ENCODE assay signal across 30 mouse cellular contexts in the genomic region with DNA sequence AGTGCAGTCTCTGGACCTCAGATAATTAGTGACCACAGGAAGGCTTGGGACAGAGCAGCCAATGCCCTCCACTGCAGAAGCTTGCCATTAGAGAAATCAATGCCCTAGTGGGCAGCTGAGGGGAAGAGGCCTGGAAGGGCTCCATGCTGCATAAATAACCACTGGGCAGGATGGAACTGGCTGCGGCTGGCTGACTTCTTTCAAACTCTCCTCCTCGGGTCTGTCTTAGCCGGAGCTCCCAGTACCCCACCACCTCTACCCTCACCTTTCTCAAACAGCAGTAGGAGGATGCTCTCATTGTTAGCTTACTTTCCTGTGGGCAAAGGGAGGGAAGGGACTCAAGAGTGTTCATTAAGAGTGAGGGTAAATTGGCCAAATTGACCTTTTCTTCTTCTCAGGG. TPM values are rescaled to one million over a fixed set of nuclear protein-coding genes. Genes with fewer than 3 reads are reported as not detected.
A peak's percentile ranks its signal among the peaks of the same experiment; 100 is the strongest.
DNase-seq lines count a peak whose midpoint lies in the region; ATAC-seq and TF ChIP-seq lines count a peak whose summit lies in the region.
"Had no signal": no experiment of that assay in that cellular context is flagged by ENCODE, and none has a peak within 500 bp of the region (broad histone marks: within the 10 kb centered on the region; RNA-seq: fewer than 3 reads in every experiment).

No protein-coding gene starts in this region.

- peaks cover 5% of the 10 kb centered on the region; the same call in 1 of the 2 replicates for H3K4me1 ChIP-seq in hindbrain, postnatal 0 days (ENCODE audit: insufficient read depth, low read length)
- peaks cover 36% of the 10 kb centered on the region for H3K4me1 ChIP-seq in hindbrain, embryonic 10.5 days (replicated peaks)

- no peak for TF ChIP-seq CTCF in hindbrain, postnatal 0 days (IDR thresholded peaks at IDR 0.05; ENCODE audit: low read depth)
- peak; percentile 16; the same call in 1 of the 2 replicates for TF ChIP-seq CTCF in layer of hippocampus, adult 2 months (conservative IDR thresholded peaks at IDR 0.05)

- WGBS in hindbrain, postnatal 0 days = 48% methylated on average over 3 of the region's 3 CpGs
- WGBS in hindbrain, embryonic 10.5 days = 71% methylated on average over 3 of the region's 3 CpGs

- ATAC-seq in hindbrain, postnatal 0 days = peak; percentile 41; the same call in 1 of the 2 replicates
- no peak for ATAC-seq in erythroid progenitor cell, adult 5-6 weeks (replicated peaks; ENCODE audit: low FRiP score, poor library complexity, severe bottlenecking)
- ATAC-seq: forebrain, embryonic 16.5 days; hindbrain, embryonic 16.5 days; Patski had no signal

- H3K4me3 ChIP-seq in hindbrain, postnatal 0 days (ENCODE audit: low read length) = no peak overlapping the region
- no peak overlapping the region for H3K4me3 ChIP-seq in hindbrain, embryonic 10.5 days
- H3K4me3 ChIP-seq in layer of hippocampus, adult 2 months = no peak overlapping the region
- H3K4me3 ChIP-seq: embryonic facial prominence, embryonic 12.5 days; heart, adult 2 months; heart, embryonic 13.5 days; limb, embryonic 10.5 days; limb, embryonic 15.5 days; myocyte; neural tube, embryonic 13.5 days had no signal

- no peaks in the 10 kb centered on the region for H3K9me3 ChIP-seq in hindbrain, postnatal 0 days (ENCODE audit: low read length)
- H3K9me3 ChIP-seq in hindbrain, embryonic 10.5 days = no peaks in the 10 kb centered on the region
- H3K9me3 ChIP-seq: embryonic facial prominence, embryonic 12.5 days; heart, embryonic 13.5 days; limb, embryonic 10.5 days; limb, embryonic 15.5 days; neural tube, embryonic 13.5 days had no signal

- no peak for DNase-seq in hindbrain, postnatal 0 days (ENCODE audit: low spot score)
- DNase-seq in hindbrain, embryonic 10.5 days (ENCODE audit: low spot score) = no peak
- no peak for DNase-seq in layer of hippocampus, adult 2 months (ENCODE audit: low spot score in 2 of 2)
- no peak for DNase-seq in layer of hippocampus, adult 8-10 months (ENCODE audit: low spot score in 2 of 2)
- DNase-seq in kidney, adult 9 months = peak; percentile 22
- DNase-seq in kidney, postnatal 25 days = peak; percentile 25 to 61
- DNase-seq: adrenal gland, postnatal 10 days; cerebellum, adult 9-10 months; cerebellum, postnatal 36 days; heart, adult 2 months; heart, postnatal 10 days; layer of hippocampus, postnatal 36 days; lung, adult 2 months; lung, postnatal 10 days; thymus, adult 2 months; thymus, postnatal 4 days had no signal

- H3K9ac ChIP-seq in hindbrain, postnatal 0 days (replicated peaks; ENCODE audit: low read length) = no peak overlapping the region
- H3K9ac ChIP-seq: embryonic facial prominence, embryonic 12.5 days; heart, embryonic 13.5 days; limb, embryonic 15.5 days; liver, embryonic 14.5 days; neural tube, embryonic 13.5 days had no signal

- no peak overlapping the region for H3K4me2 ChIP-seq in hindbrain, postnatal 0 days (ENCODE audit: low read depth, low read length)
- H3K4me2 ChIP-seq: embryonic facial prominence, embryonic 12.5 days; heart, embryonic 13.5 days; limb, embryonic 15.5 days; neural tube, embryonic 13.5 days had no signal

- no peaks in the 10 kb centered on the region for H3K36me3 ChIP-seq in hindbrain, postnatal 0 days (ENCODE audit: insufficient read depth, low read length)
- no peaks in the 10 kb centered on the region for H3K36me3 ChIP-seq in hindbrain, embryonic 10.5 days
- H3K36me3 ChIP-seq: embryonic facial prominence, embryonic 12.5 days; heart, embryonic 13.5 days; limb, embryonic 10.5 days; limb, embryonic 15.5 days; neural tube, embryonic 13.5 days had no signal

- peaks cover 19% of the 10 kb centered on the region; the same call in 1 of the 2 replicates for H3K27me3 ChIP-seq in hindbrain, postnatal 0 days (ENCODE audit: insufficient read depth, low read length)
- peaks cover 64% of the 10 kb centered on the region for H3K27me3 ChIP-seq in hindbrain, embryonic 10.5 days (ENCODE audit: insufficient read depth, poor library complexity, severe bottlenecking)
- H3K27me3 ChIP-seq: Patski had no signal

- H3K27ac ChIP-seq in hindbrain, postnatal 0 days = no peak overlapping the region
- H3K27ac ChIP-seq in hindbrain, embryonic 10.5 days = no peak overlapping the region
- no peak overlapping the region for H3K27ac ChIP-seq in layer of hippocampus, adult 2 months
- H3K27ac ChIP-seq: embryonic facial prominence, embryonic 12.5 days; heart, adult 2 months; heart, embryonic 13.5 days; limb, embryonic 10.5 days; limb, embryonic 15.5 days; liver, embryonic 14.5 days; macrophage; neural tube, embryonic 13.5 days had no signal

RNA-seq across cellular contexts. Expression of a gene that starts 2.6 kb away (rescaled TPM):
- 7.1 and 9.8 TPM in 2 replicates for total RNA-seq in hindbrain, postnatal 0 days (2014; rRNA removed)
- polyA plus RNA-seq in hindbrain, postnatal 0 days (2015; fragmentation: Nextera tagmentation; extraction: Ambion mirVana) = 6.6 and 7.2 TPM in 2 replicates
- 0.80 and 1.5 TPM in 2 replicates for polyA plus RNA-seq in hindbrain, embryonic 10.5 days (2016; fragmentation: Nextera tagmentation; extraction: Ambion mirVana)
- 1 to 10 TPM; 5.6 to 6.5 TPM for total RNA-seq in layer of hippocampus, adult 2 months (2021)
- 10 to 100 TPM in 1 of 4 experiments, 1 to 10 TPM in 3; 5.0 to 11.0 (median 7.6) TPM for total RNA-seq in layer of hippocampus, adult 8-10 months (2022)
- total RNA-seq in erythroid progenitor cell, adult 5-6 weeks (2015; ENCODE audit: low replicate concordance) = 0.42 TPM in 1 of 2 replicates, not detected in the other
- total RNA-seq in erythroid progenitor cell, adult 5-6 weeks (2017; ENCODE audit: low replicate concordance) = 2.8 TPM in 1 of 2 replicates, not detected in the other
- total RNA-seq: heart, adult 2 months; megakaryocyte-erythroid progenitor cell, adult 5-6 weeks; MEL had no signal
- polyA plus RNA-seq: macrophage, myocyte, Patski had no signal

RNA-seq across cellular contexts. Expression of a gene that starts 50.9 kb away (rescaled TPM):
- total RNA-seq in hindbrain, postnatal 0 days (2014; rRNA removed) = 62.1 and 95.6 TPM in 2 replicates
- 278 and 295 TPM in 2 replicates for polyA plus RNA-seq in hindbrain, postnatal 0 days (2015; fragmentation: Nextera tagmentation; extraction: Ambion mirVana)
- 467 and 523 TPM in 2 replicates for polyA plus RNA-seq in hindbrain, embryonic 10.5 days (2016; fragmentation: Nextera tagmentation; extraction: Ambion mirVana)
- 10 to 100 TPM; 34.4 to 44.6 TPM for total RNA-seq in layer of hippocampus, adult 2 months (2021)
- 10 to 100 TPM; 23.9 to 53.3 (median 35.7) TPM for total RNA-seq in layer of hippocampus, adult 8-10 months (2022)
- total RNA-seq in erythroid progenitor cell, adult 5-6 weeks (2015; ENCODE audit: low replicate concordance) = 23.9 and 28.1 TPM in 2 replicates
- 4.9 and 23.4 TPM in 2 replicates for total RNA-seq in erythroid progenitor cell, adult 5-6 weeks (2017; ENCODE audit: low replicate concordance)

RNA-seq across cellular contexts. Expression of a gene that starts 51.3 kb away (rescaled TPM):
- total RNA-seq in hindbrain, postnatal 0 days (2014; rRNA removed) = 19.4 and 33.1 TPM in 2 replicates
- 17.7 and 17.8 TPM in 2 replicates for polyA plus RNA-seq in hindbrain, postnatal 0 days (2015; fragmentation: Nextera tagmentation; extraction: Ambion mirVana)
- polyA plus RNA-seq in hindbrain, embryonic 10.5 days (2016; fragmentation: Nextera tagmentation; extraction: Ambion mirVana) = 24.4 and 26.0 TPM in 2 replicates
- 10 to 100 TPM; 37.8 to 37.9 TPM for total RNA-seq in layer of hippocampus, adult 2 months (2021)
- 10 to 100 TPM; 35.0 to 43.0 (median 38.3) TPM for total RNA-seq in layer of hippocampus, adult 8-10 months (2022)
- total RNA-seq in erythroid progenitor cell, adult 5-6 weeks (2015; ENCODE audit: low replicate concordance) = 20.1 and 22.0 TPM in 2 replicates
- 11.2 and 20.5 TPM in 2 replicates for total RNA-seq in erythroid progenitor cell, adult 5-6 weeks (2017; ENCODE audit: low replicate concordance)

Comparison
In these comparisons a context has a peak if more than half of its experiments do, and no peak if none do; other contexts are left out.
1. DNase-seq: peak in kidney, adult 9 months (single experiment) and kidney, postnatal 25 days (2 of 2); none in hindbrain, postnatal 0 days (single experiment), hindbrain, embryonic 10.5 days (single experiment), layer of hippocampus, adult 2 months (0 of 2) and layer of hippocampus, adult 8-10 months (0 of 2).